Mouse (Mus musculus): ENCODE data around the gene Fam187b. TPM values are rescaled to one million over a fixed set of nuclear protein-coding genes. Genes with fewer than 3 reads are reported as not detected.

Gene Fam187b
- total RNA-seq, 2 experiments from 2014 or later = 0.39 to 0.63 TPM

DNA sequence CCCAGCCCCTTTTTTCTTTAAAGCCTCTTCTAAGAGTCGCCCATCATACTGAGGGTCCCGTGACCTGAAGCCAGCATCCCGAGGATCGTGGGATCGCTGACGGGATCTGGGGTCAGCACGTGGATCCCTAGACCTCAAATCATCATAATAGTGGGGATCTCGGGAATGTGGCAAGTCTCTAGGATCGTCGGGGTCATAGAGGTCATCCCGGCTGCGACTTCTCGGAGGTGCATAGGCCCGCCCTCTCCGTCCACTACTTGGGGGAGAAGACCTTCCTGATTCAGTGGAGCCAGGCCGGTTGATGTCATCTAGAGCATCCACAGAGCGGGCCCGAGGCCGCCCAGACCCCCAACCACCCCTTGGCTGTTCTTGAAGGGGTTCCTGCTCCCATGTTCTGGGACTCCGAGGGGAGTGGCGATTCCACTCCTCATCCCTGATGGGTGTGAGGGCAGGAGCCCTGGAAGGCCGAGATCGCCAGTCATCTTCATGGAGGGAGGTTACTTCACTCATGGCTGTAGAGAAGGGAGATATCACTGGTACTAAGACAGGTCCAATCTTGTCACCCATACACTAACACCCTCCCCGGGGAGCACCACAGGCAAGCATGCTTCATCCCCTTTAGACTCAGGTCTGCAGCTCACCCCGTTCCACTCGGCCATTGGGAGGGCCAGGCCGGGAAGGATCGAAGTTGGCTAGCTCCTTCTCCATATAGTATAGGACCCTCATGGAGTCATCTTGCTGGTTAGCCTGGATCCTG lies 15.3 kb upstream of the Fam187b start:
- no peak for DNase-seq

DNA sequence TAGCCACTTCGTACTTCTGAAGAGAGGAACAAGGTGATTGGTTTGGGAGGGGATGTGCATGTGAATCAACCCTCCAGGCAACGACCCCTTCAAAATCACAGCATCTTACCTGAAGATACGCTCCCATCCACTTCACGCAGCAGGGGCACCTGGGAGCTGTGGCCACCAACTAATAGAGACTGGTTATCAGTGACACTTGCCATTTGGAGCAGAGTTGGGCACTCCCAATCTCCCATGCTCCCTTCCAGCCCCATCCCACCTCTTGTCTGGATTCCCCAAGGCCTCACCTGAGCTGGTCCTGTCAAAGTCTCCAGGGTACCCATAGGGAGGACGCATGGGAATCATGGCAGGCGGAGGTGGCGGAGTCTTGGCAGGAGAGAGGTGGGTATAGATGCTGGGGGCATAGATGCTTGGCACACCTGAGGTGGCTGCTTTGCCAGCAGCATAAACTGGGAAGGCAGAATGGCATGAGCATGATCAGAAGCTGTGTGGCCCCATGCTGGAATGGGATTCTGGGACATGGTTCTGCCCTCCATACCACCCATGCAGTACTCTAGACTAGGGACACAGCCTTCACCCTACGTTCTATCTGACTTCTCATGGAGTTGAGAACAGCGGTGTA lies 14.6 kb upstream of the Fam187b start:
- no peak for DNase-seq

GRCm38 (mm10) chr7:30959786-30960349 lies 13.7 kb upstream of the Fam187b start:
- DNase-seq = no peak

GRCm38 (mm10) chr7:30962862-30963261 lies 10.7 kb upstream of the Fam187b start:
- no peak for DNase-seq

DNA sequence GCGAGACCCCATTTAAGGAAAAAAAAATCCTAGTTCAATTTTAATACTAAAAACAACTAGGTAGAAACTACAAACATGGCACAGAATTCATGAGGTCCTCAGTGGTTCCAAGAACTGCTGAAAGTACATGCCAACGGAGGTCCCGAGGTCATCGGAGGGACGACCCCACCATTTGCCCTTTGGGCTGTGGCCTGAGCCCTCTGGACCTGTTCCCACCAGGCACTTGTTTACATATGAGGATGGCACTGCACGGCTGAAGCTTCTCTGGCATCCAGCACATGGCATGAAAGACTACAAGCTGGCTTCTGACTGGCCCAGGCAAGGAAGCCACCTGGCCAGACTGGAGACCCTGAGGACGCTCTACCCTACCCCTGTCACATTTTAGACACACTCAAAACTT lies 9.2 kb upstream of the Fam187b start:
- no peak for DNase-seq

- DNase-seq = no peak
Observed at GRCm38 (mm10) chr7:30965677-30966076, 7.9 kb upstream of the Fam187b start.

DNA sequence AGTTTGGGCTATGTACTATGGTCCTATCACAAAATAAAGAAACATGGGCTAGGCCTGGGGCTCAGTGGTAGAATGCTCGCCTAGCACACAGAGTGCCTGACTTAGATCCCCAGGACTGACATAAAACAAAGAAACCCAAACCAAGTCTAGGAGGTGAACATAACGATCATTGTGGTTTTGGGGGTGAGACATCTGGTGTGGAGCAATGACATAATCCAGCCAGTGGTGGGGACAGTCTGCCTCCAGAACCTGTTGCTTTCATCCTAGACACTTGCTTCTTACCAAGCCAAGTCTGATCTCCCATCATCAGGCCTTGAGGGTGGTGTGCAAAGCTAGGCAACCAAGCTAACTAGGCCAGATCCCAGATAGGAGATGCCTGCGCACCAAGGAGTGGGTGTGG lies 6.9 kb upstream of the Fam187b start:
- no peak for DNase-seq

DNA sequence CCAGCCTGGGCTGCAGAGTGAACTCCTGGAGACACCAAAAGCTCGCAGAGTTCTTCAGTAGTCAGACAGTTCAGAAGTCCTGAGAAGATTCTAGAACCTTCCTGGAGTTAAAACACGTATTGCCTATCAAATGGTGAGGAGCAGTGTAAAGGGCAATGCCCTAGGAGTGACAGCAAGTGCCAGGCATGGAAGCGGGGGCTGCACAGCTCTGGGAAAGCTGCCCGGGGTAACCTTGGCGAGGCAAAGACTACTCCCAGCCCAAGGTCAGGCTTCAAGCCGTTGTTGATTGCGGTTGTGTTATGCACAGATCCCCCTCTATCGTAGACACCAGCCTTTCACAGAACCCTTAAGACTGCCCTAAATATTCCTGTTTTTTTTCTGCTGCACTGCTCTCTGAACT lies 5.0 kb upstream of the Fam187b start:
- DNase-seq = peak; percentile 81

- DNase-seq = no peak
Observed at GRCm38 (mm10) chr7:30969174-30969573, 4.4 kb upstream of the Fam187b start.

GRCm38 (mm10) chr7:30971901-30972300 lies 1.7 kb upstream of the Fam187b start:
- no peak for DNase-seq

GRCm38 (mm10) chr7:30972426-30973250 lies 952 bp upstream of the Fam187b start:
- no peak for DNase-seq

DNA sequence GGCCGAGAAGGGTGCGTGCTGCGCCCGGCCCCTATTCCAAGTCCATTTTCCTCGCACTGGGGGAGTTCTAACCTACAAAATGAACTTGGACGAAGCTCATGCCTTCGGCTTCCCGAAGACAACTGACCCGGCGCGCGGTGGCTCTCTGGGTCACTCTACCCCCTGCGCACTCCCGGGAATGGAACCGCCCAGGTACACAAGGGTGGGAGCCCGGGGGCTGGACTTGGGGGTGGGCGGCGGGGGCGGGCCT lies 414 bp upstream of the Fam187b start, which contains the start of gene Lsr:
Gene Lsr, minus strand, starts transcription at position 214 of the 250 bp plus-strand sequence.
- no peak for DNase-seq

DNA sequence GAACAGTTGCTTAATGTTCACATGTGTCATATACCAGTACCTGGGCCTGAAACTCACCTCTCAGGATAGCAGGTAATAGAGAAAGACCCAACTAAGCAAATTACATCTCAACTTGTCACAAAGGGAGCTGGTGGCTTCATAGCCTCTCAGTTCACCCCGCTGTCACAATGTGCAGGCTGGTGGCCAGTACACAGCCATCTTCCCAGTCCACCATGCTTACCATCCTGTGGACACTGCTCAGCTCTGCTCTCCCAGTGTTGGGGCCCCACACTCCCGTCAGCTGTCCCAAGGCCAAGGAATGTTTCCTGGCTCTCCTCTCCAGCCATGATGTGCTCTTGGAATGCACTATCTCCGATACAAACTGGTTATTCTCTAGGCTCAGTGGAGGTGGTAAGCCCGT lies 8.1 kb downstream of the Fam187b start:
- no peak for DNase-seq

DNA sequence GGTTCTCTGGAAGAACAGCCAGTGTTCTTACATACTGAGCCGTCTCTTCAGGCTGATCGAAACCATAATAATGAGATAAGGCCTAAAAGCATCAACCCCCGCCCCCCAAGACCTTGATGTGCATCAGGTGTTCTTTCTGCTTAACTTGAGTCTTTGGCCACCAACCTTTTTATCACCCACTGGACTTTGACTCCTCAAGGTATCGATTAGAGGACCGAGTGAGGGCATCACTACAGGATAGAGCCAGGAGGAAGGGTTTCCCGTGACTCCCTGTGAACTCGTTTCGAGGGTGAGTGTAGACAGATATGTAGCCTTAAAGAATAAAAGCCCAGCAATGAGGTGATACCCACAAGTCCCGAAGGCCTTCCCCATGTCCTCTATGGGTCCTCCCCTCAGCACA lies 11.8 kb downstream of the Fam187b start:
- DNase-seq = no peak

- no peak for DNase-seq
Observed at GRCm38 (mm10) chr7:30988519-30989162, 15.1 kb downstream of the Fam187b start.

DNA sequence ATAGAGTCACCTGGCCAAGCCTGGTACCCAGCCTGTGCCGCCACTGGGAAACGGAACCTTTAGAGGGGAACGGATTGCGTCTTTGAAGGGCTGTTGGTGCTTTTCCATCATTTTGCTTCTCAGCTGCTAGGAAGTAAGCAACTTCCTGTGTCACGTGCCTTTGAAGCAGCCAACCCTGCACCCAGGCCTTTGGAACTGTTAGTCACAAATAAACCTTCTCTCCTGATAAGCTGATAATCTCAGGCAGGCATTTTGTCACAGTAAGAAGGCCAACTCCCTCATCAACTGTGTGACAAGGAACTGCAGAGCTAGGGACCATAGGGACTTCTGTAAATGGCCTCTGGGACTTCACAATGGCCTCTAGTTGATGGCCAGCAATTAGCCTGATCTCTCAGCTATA lies 18.6 kb downstream of the Fam187b start:
- DNase-seq = no peak

DNA sequence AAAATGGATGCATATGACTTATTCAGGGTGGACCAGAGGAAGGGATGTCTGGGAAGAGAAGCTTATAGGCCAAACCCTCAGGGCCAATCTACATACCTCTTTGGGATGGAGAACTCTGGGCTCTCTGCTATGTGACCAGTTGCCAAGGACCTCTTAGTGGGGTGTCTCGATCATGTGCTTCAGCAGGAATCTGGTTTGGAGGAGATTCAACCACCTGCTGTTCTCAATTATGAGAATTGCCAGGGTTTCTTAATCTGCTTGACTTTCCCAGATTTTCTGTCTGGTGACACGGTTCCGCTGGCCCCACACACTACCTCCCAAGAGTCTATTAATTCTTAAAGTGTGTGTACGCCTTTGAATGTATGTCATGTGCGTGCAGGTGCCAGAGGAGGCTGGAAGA lies 20.4 kb downstream of the Fam187b start:
- no peak for DNase-seq

DNA sequence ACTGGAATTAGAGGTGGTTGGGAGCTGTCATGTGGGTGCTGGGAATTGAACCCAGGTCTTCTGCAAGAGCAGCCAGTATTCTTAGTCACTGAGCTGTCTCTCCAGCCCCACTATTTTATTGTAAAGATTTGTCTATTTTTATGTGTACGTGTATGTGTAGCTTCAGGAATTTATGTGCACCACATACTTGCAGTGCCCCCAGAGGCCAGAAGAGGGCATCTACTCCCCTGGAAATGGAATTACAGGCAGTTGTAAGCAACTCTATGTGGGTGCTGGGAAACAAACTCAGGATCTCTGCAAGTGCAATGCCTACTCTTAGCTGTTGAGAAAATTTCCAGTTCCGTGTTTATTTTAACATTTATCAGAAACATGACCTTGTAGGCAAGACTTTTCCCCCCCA lies 22.9 kb downstream of the Fam187b start:
- DNase-seq = no peak

GRCm38 (mm10) chr7:31000505-31001020 lies 27.0 kb downstream of the Fam187b start:
- peak; percentile 79 for DNase-seq

DNA sequence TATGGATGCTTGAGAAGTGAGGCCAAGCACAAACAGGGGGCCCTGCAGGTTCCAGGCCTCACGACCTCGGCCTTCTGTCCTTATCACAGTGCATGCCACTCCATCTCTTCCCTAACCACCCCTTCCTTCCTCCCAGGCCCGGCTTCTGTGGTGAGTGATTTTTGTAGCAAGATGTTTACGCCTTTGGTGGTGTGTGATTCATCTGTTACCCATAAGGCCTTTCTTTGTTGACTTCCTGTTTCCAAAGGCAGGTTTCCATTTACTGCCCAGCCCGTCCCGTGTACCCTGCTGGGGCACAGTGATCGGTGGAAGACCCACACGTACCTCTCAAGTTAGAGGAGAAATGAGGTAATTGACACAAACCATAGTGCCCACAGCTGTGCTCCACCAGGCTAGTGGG lies 29.1 kb downstream of the Fam187b start:
- no peak for DNase-seq

- no peak for DNase-seq
Observed at GRCm38 (mm10) chr7:31007775-31008174, 34.2 kb downstream of the Fam187b start.

DNA sequence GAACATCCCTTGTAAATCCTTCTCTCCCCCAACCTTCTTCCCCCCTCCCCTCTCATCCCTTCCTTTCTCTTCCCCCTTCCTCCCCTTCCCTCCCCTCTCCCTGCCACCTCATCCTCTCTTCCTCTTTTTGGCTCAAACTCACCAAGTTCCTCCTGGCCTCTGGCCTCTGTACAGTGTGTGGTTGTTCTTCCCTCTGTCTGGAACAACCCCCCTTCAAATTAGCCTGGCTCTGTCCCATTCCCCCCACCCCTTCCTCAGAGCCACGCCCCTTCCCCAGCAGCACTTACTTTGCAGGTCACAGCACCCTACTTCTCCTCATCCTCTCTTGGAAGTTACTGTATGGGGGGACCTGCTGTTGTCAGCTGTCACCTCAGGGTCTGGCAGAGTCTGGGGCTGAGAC lies 34.6 kb downstream of the Fam187b start:
- DNase-seq = no peak
